Mouse (Mus musculus): ENCODE results near the gene Gm12216. TPM values are rescaled to one million over a fixed set of nuclear protein-coding genes. Genes with fewer than 3 reads are reported as not detected.

Gene Gm12216
- polyA plus RNA-seq, 1 experiment from 2014 or later, result not detected

GRCm38 (mm10) chr11:53770125-53770791, 88.8 kb downstream of the Gm12216 start:
- H3K4me2 ChIP-seq (replicated peaks), result peak overlapping the region; percentile 74
- peak overlapping the region; percentile 53 for H3K9ac ChIP-seq
- no peaks in the 10 kb centered on the region; the same call in 1 of the 2 replicates for H3K36me3 ChIP-seq
- WGBS, result under 1% methylated on average over 75 of the region's 75 CpGs
- H3K4me1 ChIP-seq, result peaks cover 5% of the 10 kb centered on the region
- peak overlapping the region; percentile 52 for H3K4me3 ChIP-seq
- H3K27ac ChIP-seq, result no peak overlapping the region
- H3K27me3 ChIP-seq, result peaks cover 32% of the 10 kb centered on the region
- peak; percentile 79 for ATAC-seq (ENCODE audit: low FRiP score)
- H3K9me3 ChIP-seq (replicated peaks), result no peaks in the 10 kb centered on the region

GRCm38 (mm10) chr11:53769760-53770124, 89.3 kb downstream of the Gm12216 start, which contains the start of gene Irf1:
Irf1 (plus strand) TSS chr11:53770014.
- Histone ChIP-seq H3K27ac (no peak within 1 kb of the TSS), H3K9ac (peak within 1 kb of the TSS; percentile 53), H3K27me3 (peaks cover 32% of the 10 kb centered on the region), H3K36me3 (no peaks in the 10 kb centered on the region; the same call in 1 of the 2 replicates), H3K4me1 (peaks cover 5% of the 10 kb centered on the region), H3K4me3 (peak within 1 kb of the TSS; percentile 52), H3K4me2 (replicated peaks) (peak within 1 kb of the TSS; percentile 74), H3K9me3 (replicated peaks) (no peaks in the 10 kb centered on the region)
- 1% methylated on average over 40 of the region's 40 CpGs for WGBS
- ATAC-seq (ENCODE audit: low FRiP score), result peak; percentile 94

- Histone ChIP-seq H3K4me3 (peak overlapping the region; percentile 52), H3K27ac (no peak overlapping the region), H3K36me3 (no peaks in the 10 kb centered on the region; the same call in 1 of the 2 replicates), H3K4me2 (replicated peaks) (peak overlapping the region; percentile 74), H3K27me3 (peaks cover 32% of the 10 kb centered on the region), H3K9ac (no peak overlapping the region), H3K4me1 (peaks cover 5% of the 10 kb centered on the region), H3K9me3 (replicated peaks) (no peaks in the 10 kb centered on the region)
- 60% methylated on average over 12 of the region's 12 CpGs for WGBS
- no peak for ATAC-seq (ENCODE audit: low FRiP score)
Observed at GRCm38 (mm10) chr11:53769185-53769576, 89.9 kb downstream of the Gm12216 start.

- H3K27me3 ChIP-seq, result peaks cover 36% of the 10 kb centered on the region
- H3K4me3 ChIP-seq, result no peak overlapping the region
- no peak for ATAC-seq (ENCODE audit: low FRiP score)
- H3K9me3 ChIP-seq (replicated peaks), result no peaks in the 10 kb centered on the region
- peaks cover 11% of the 10 kb centered on the region for H3K4me1 ChIP-seq
- H3K4me2 ChIP-seq (replicated peaks), result no peak overlapping the region
- H3K27ac ChIP-seq, result no peak overlapping the region
- no peaks in the 10 kb centered on the region for H3K36me3 ChIP-seq
- no peak overlapping the region for H3K9ac ChIP-seq
- WGBS, result 75% methylated on average over 13 of the region's 13 CpGs
Observed at GRCm38 (mm10) chr11:53768422-53769184, 90.5 kb downstream of the Gm12216 start.

GRCm38 (mm10) chr11:53764581-53764980, 94.5 kb downstream of the Gm12216 start:
- no peak overlapping the region for H3K4me3 ChIP-seq
- H3K9ac ChIP-seq, result no peak overlapping the region
- H3K27me3 ChIP-seq, result peaks cover 67% of the 10 kb centered on the region
- WGBS, result 39% methylated on average over 5 of the region's 5 CpGs
- no peaks in the 10 kb centered on the region for H3K9me3 ChIP-seq (replicated peaks)
- H3K36me3 ChIP-seq, result no peaks in the 10 kb centered on the region
- H3K4me2 ChIP-seq (replicated peaks), result no peak overlapping the region
- no peak for ATAC-seq (ENCODE audit: low FRiP score)
- H3K27ac ChIP-seq, result no peak overlapping the region
- H3K4me1 ChIP-seq, result peaks cover 24% of the 10 kb centered on the region

GRCm38 (mm10) chr11:53763496-53764140, 95.4 kb downstream of the Gm12216 start:
- Histone ChIP-seq H3K36me3 (no peaks in the 10 kb centered on the region), H3K9me3 (replicated peaks) (no peaks in the 10 kb centered on the region), H3K27me3 (peaks cover 63% of the 10 kb centered on the region), H3K27ac (peak overlapping the region; percentile 49; the same call in 1 of the 2 replicates), H3K4me2 (replicated peaks) (peak overlapping the region; percentile 62), H3K4me1 (peaks cover 29% of the 10 kb centered on the region), H3K9ac (peak overlapping the region; percentile 48), H3K4me3 (peak overlapping the region; percentile 31)
- 3% methylated on average over 31 of the region's 33 CpGs for WGBS
- peak; percentile 64 for ATAC-seq (ENCODE audit: low FRiP score)

GRCm38 (mm10) chr11:53762827-53763495, 96.1 kb downstream of the Gm12216 start:
- 6% methylated on average over 23 of the region's 23 CpGs for WGBS
- peaks cover 59% of the 10 kb centered on the region for H3K27me3 ChIP-seq
- H3K4me1 ChIP-seq, result peaks cover 29% of the 10 kb centered on the region
- no peak overlapping the region for H3K27ac ChIP-seq
- H3K4me3 ChIP-seq, result peak overlapping the region; percentile 31
- ATAC-seq (ENCODE audit: low FRiP score), result no peak; the same call in 1 of the 2 replicates
- peak overlapping the region; percentile 62 for H3K4me2 ChIP-seq (replicated peaks)
- peak overlapping the region; percentile 48; the same call in 1 of the 2 replicates for H3K9ac ChIP-seq
- no peaks in the 10 kb centered on the region for H3K9me3 ChIP-seq (replicated peaks)
- no peaks in the 10 kb centered on the region for H3K36me3 ChIP-seq

GRCm38 (mm10) chr11:53762426-53762825, 96.6 kb downstream of the Gm12216 start:
- Histone ChIP-seq H3K27ac (no peak overlapping the region), H3K4me2 (replicated peaks) (peak overlapping the region; percentile 62), H3K4me1 (peaks cover 29% of the 10 kb centered on the region), H3K9me3 (replicated peaks) (no peaks in the 10 kb centered on the region), H3K9ac (no peak overlapping the region), H3K36me3 (no peaks in the 10 kb centered on the region), H3K4me3 (peak overlapping the region; percentile 31; the same call in 1 of the 2 replicates), H3K27me3 (peaks cover 59% of the 10 kb centered on the region)
- WGBS, result 73% methylated on average over 2 of the region's 2 CpGs
- ATAC-seq (ENCODE audit: low FRiP score), result no peak

GRCm38 (mm10) chr11:53761822-53762221, 97.2 kb downstream of the Gm12216 start:
- no peak overlapping the region for H3K4me2 ChIP-seq (replicated peaks)

GRCm38 (mm10) chr11:53761284-53761683, 97.8 kb downstream of the Gm12216 start:
- H3K27ac ChIP-seq, result no peak overlapping the region
- H3K4me3 ChIP-seq, result no peak overlapping the region
- no peaks in the 10 kb centered on the region for H3K36me3 ChIP-seq
- no peak overlapping the region for H3K9ac ChIP-seq
- H3K9me3 ChIP-seq (replicated peaks), result no peaks in the 10 kb centered on the region
- H3K4me2 ChIP-seq (replicated peaks), result no peak overlapping the region
- peaks cover 56% of the 10 kb centered on the region for H3K27me3 ChIP-seq
- WGBS, result 74% methylated on average over 5 of the region's 5 CpGs
- no peak for ATAC-seq (ENCODE audit: low FRiP score)
- H3K4me1 ChIP-seq, result peaks cover 29% of the 10 kb centered on the region

More at GRCm38 (mm10) chr11:53761822-53762221, 97.2 kb downstream of the Gm12216 start:
- Histone ChIP-seq H3K9me3 (replicated peaks) (no peaks in the 10 kb centered on the region), H3K27me3 (peaks cover 56% of the 10 kb centered on the region), H3K36me3 (no peaks in the 10 kb centered on the region), H3K4me3 (no peak overlapping the region), H3K27ac (no peak overlapping the region), H3K4me1 (peaks cover 29% of the 10 kb centered on the region), H3K9ac (no peak overlapping the region)
- WGBS, result 62% methylated on average over 2 of the region's 2 CpGs
- ATAC-seq (ENCODE audit: low FRiP score), result no peak

GRCm38 (mm10) chr11:53759545-53760406, 99.3 kb downstream of the Gm12216 start:
- Histone ChIP-seq H3K36me3 (no peaks in the 10 kb centered on the region), H3K4me3 (no peak overlapping the region), H3K27ac (no peak overlapping the region), H3K4me1 (peaks cover 29% of the 10 kb centered on the region), H3K4me2 (replicated peaks) (peak overlapping the region; percentile 21; the same call in 1 of the 2 replicates), H3K9ac (no peak overlapping the region), H3K27me3 (peaks cover 50% of the 10 kb centered on the region), H3K9me3 (replicated peaks) (no peaks in the 10 kb centered on the region)
- no peak for ATAC-seq (ENCODE audit: low FRiP score)
- 4% methylated on average over 22 of the region's 22 CpGs for WGBS

Measured in hindbrain, embryonic 12.5 days (tissue).